In the genomic region with DNA sequence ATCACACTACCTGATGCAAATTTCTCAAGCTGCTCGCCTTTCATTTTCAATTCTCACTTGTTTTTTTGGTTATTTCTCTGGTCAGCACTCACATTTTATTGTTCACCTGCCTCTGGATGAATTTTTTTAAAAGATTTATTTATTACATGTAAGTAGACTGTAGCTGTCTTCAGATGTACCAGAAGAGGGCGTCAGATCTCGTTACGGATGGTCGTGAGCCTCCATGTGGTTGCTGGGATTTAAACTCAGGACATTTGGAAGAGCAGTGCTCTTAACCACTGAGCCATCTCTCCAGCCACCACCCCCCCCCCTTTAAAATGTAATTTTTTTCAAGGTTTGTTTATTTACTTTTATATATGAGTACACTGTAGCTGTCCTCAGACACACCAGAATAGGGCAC, we compare ENCODE assay signal across 22 mouse cellular contexts. TPM values are rescaled to one million over a fixed set of nuclear protein-coding genes. Genes with fewer than 3 reads are reported as not detected.
DNase-seq lines count a peak whose midpoint lies in the region; TF ChIP-seq lines count a peak whose summit lies in the region.
"Had no signal": no experiment of that assay in that cellular context is flagged by ENCODE, and none has a peak within 500 bp of the region (broad histone marks: within the 10 kb centered on the region; RNA-seq: fewer than 3 reads in every experiment).

No protein-coding gene starts in this region.

- TF ChIP-seq CTCF in layer of hippocampus, adult 2 months (conservative IDR thresholded peaks at IDR 0.05), result peak; percentile 43
- TF ChIP-seq CTCF in left cerebral cortex, adult 2 months (IDR thresholded peaks at IDR 0.05), result no peak; the same call in 1 of the 2 replicates

- no peak overlapping the region for H3K27ac ChIP-seq in layer of hippocampus, adult 2 months
- no peak overlapping the region for H3K27ac ChIP-seq in left cerebral cortex, adult 2 months
- H3K27ac ChIP-seq: hindbrain, embryonic 13.5 days; limb, embryonic 10.5 days; neural tube, embryonic 15.5 days had no signal

- H3K4me3 ChIP-seq in layer of hippocampus, adult 2 months, result no peak overlapping the region
- no peak overlapping the region for H3K4me3 ChIP-seq in left cerebral cortex, adult 2 months
- H3K4me3 ChIP-seq: heart, embryonic 10.5 days; hindbrain, embryonic 13.5 days; limb, embryonic 10.5 days; megakaryocyte, embryonic 14.5 days; neural tube, embryonic 15.5 days had no signal

- intact Hi-C loops in left cerebral cortex, adult 2 months (cut with DNase I), result loop anchor here (2.0 to 5.0 kb wide), 4 partner anchors 35 to 178 kb away; a partner anchor contains a TSS

- DNase-seq in heart, adult 11 months, result peak; percentile 19
- no peak for DNase-seq in heart, adult 9 months (ENCODE audit: low spot score in 2 of 2)
- DNase-seq in layer of hippocampus, adult 2 months (ENCODE audit: low spot score in 2 of 2), result no peak
- no peak for DNase-seq in layer of hippocampus, adult 18-20 months (ENCODE audit: low spot score in 2 of 2)
- DNase-seq in 416B (ENCODE audit: low read depth) (peak; percentile 25), NIH3T3 (ENCODE audit: low read depth) (peak; percentile 31)
- no peak for DNase-seq in left cerebral cortex, adult 2 months (ENCODE audit: extremely low spot score in 1 of 2, low spot score in 2 of 2)
- DNase-seq in adrenal gland, postnatal 36 days, result no peak
- DNase-seq: adrenal gland, postnatal 14 days; cerebellum, adult 11-12 months; cerebellum, postnatal 25 days; gastrocnemius, postnatal 14 days; heart, postnatal 14 days; kidney, adult 11 months; kidney, postnatal 25 days; midbrain, embryonic 14.5 days; spleen, adult 18-20 months had no signal

RNA-seq across cellular contexts. Expression of a gene that starts 19.9 kb away (rescaled TPM):
- 10 to 100 TPM; 34.4 to 35.1 TPM for total RNA-seq in layer of hippocampus, adult 2 months (2021)
- 10 to 100 TPM; 32.1 to 32.4 TPM for total RNA-seq in layer of hippocampus, adult 18-20 months (2021)
- total RNA-seq in left cerebral cortex, adult 2 months (2021), result 10 to 100 TPM; 38.7 to 39.3 TPM
- 10 to 100 TPM; 26.9 to 37.7 TPM for total RNA-seq in adrenal gland, postnatal 36 days (2021)

RNA-seq across cellular contexts. Expression of a gene that starts 34.1 kb away (rescaled TPM):
- 100 to 1,000 TPM; 254 to 257 TPM for total RNA-seq in layer of hippocampus, adult 2 months (2021)
- 100 to 1,000 TPM; 233 to 238 TPM for total RNA-seq in layer of hippocampus, adult 18-20 months (2021)
- total RNA-seq in left cerebral cortex, adult 2 months (2021), result 100 to 1,000 TPM; 225 to 229 TPM
- total RNA-seq in adrenal gland, postnatal 36 days (2021), result 100 to 1,000 TPM; 409 to 423 TPM

RNA-seq across cellular contexts. Expression of a gene that starts 56.0 kb away (rescaled TPM):
- not detected for total RNA-seq in layer of hippocampus, adult 2 months (2021)
- under 1 TPM in 1 of 2 experiments, not detected in 1; 0.28 TPM for total RNA-seq in layer of hippocampus, adult 18-20 months (2021)
- total RNA-seq in left cerebral cortex, adult 2 months (2021), result under 1 TPM in 1 of 2 experiments, not detected in 1; 0.52 TPM
- total RNA-seq in adrenal gland, postnatal 36 days (2021), result under 1 TPM in 1 of 2 experiments, not detected in 1; 0.49 TPM
- total RNA-seq: gastrocnemius, postnatal 14 days had no signal

Comparison
In these comparisons a context has a peak if more than half of its experiments do, and no peak if none do; other contexts are left out.
1. DNase-seq: peak in heart, adult 11 months (single experiment), 416B (single experiment) and NIH3T3 (single experiment); none in heart, adult 9 months (0 of 2), layer of hippocampus, adult 2 months (0 of 2), layer of hippocampus, adult 18-20 months (0 of 2), left cerebral cortex, adult 2 months (0 of 2) and adrenal gland, postnatal 36 days (0 of 2).